Mouse (Mus musculus): ENCODE data around the gene Cdh4.

The Cdh4 gene

GRCm38 (mm10) chr2:179442191-179442540, at the start of gene Cdh4:
TSS of gene Cdh4 (plus strand) at chr2:179442431.
- DNase-seq (ENCODE audit: inconsistent age in 2 of 2, low spot score in 1 of 2), result peak in 1 of 2 experiments; percentile 81

DNA sequence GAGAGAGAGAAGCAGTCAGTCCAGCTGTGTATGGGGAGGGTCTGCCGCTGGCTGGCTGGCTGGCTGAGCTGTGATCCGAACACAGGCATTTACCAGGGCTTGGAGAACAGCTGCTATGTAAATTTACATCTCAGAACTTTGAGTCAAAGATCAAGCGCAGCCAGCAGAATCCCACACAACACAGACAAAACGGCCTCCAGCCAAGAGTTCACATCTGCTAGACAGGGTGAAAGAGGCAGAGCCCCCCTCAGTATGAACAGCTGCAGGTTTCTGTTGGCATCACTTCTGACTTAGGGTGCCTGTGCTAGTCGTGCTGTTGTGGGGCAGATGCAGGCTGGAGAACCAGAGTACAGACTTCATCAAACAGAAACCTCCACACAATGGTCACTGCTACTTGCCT, 46.8 kb upstream of the Cdh4 start:
- no peak for DNase-seq (ENCODE audit: inconsistent age in 2 of 2, low spot score in 1 of 2)

- DNase-seq (ENCODE audit: inconsistent age in 2 of 2, low spot score in 1 of 2), result no peak
Measured at GRCm38 (mm10) chr2:179399645-179400249, 42.5 kb upstream of the Cdh4 start.

GRCm38 (mm10) chr2:179410866-179411561, 31.2 kb upstream of the Cdh4 start:
- no peak for DNase-seq (ENCODE audit: inconsistent age in 2 of 2, low spot score in 1 of 2)

GRCm38 (mm10) chr2:179412966-179413365, 29.3 kb upstream of the Cdh4 start:
- DNase-seq (ENCODE audit: inconsistent age in 2 of 2, low spot score in 1 of 2), result no peak

DNA sequence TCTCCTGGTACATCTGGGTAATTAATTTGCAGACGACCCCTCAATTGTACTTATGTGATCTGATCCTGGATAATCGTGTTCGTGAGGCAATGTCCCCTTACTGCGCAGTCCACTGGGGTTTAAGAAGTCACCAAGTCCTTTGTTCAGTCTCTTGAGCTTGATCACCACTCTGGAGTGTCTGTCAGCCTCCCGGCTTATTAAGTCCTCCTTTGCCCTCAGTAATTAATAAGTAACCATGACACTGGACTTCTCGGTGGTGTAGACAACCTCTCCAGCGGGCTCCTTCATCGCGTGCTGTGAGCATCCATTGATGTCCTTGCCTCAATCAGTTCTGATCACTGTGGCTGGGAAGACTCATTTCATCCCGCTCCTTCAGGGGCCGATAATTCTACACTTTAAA, 28.0 kb upstream of the Cdh4 start:
- DNase-seq (ENCODE audit: inconsistent age in 2 of 2, low spot score in 1 of 2), result no peak

DNA sequence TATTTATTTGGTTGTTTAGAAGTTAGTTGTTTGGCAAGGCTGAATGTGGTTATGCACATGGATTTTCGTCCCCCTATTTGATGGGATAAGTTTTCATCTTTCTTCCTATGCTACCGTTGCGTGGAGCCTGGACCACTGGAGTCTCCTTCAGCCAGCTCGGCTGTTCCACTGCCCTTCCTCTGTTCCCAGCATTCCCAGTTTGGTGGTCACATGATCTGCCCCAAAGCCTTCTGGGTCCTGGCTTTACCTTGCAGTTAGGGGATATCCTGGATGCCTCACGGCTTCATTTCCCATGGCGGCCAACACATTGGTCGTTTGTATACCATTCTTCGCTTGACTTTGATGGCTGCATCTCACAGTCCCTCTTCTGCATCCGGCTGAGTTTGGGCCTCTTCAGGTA, 27.5 kb upstream of the Cdh4 start:
- no peak for DNase-seq (ENCODE audit: inconsistent age in 2 of 2, low spot score in 1 of 2)

DNA sequence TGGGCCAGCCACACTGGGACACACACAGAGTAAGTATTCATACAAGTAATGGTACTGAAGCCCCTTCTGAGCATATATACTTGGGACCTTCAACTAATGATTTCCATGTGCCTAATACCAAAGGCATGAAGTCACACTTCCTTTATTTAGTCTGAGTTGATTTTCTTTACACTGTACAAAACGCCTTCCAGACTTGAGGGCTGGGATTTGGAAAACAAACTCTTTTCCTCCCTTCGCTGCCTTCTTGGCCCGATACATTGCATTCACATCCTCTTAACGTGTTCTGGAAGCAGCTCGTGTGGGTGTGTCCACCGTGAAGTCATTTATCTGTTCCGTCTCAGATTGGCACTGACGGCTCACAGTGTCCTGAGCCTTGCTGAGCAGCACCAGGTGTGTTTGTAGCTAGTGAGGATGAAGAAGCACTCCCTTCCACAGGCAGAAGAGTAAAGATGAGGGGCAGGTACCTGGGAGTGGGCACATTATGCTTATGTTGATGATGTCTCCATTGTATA, 26.3 kb upstream of the Cdh4 start:
- no peak for DNase-seq (ENCODE audit: inconsistent age in 2 of 2, low spot score in 1 of 2)

- no peak for DNase-seq (ENCODE audit: inconsistent age in 2 of 2, low spot score in 1 of 2)
Measured at GRCm38 (mm10) chr2:179416587-179417227, 25.5 kb upstream of the Cdh4 start.

- DNase-seq (ENCODE audit: inconsistent age in 2 of 2, low spot score in 1 of 2), result no peak
Measured at GRCm38 (mm10) chr2:179425602-179426001, 16.6 kb upstream of the Cdh4 start.

- DNase-seq (ENCODE audit: inconsistent age in 2 of 2, low spot score in 1 of 2), result no peak
Measured at GRCm38 (mm10) chr2:179428889-179429288, 13.3 kb upstream of the Cdh4 start.

- no peak for DNase-seq (ENCODE audit: inconsistent age in 2 of 2, low spot score in 1 of 2)
Measured at GRCm38 (mm10) chr2:179440161-179440560, 2.1 kb upstream of the Cdh4 start.

DNA sequence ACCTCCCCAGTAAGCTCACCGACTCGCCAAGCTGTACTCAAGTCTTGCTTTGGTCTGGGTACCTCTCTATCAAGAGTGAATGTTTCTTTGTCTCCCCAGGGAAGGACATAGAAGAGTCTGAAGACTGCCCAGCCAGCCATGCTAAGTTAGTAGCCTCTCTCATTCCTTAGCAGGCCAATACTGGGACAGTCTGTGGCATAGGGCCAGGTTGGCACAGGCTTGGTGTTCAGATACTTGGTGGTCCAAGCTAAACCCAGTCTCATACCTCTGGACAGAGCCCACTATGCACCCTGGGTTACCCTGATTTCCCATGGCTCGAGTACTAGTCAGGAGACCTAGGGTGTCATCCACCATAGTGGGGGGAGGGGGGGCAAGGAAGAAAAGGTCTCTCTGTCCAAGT, 1.1 kb upstream of the Cdh4 start:
- peak in 1 of 2 experiments; percentile 21 for DNase-seq (ENCODE audit: inconsistent age in 2 of 2, low spot score in 1 of 2)

- peak in 1 of 2 experiments; percentile 7 for DNase-seq (ENCODE audit: inconsistent age in 2 of 2, low spot score in 1 of 2)
Measured at GRCm38 (mm10) chr2:179441717-179442116, 514 bp upstream of the Cdh4 start.

DNA sequence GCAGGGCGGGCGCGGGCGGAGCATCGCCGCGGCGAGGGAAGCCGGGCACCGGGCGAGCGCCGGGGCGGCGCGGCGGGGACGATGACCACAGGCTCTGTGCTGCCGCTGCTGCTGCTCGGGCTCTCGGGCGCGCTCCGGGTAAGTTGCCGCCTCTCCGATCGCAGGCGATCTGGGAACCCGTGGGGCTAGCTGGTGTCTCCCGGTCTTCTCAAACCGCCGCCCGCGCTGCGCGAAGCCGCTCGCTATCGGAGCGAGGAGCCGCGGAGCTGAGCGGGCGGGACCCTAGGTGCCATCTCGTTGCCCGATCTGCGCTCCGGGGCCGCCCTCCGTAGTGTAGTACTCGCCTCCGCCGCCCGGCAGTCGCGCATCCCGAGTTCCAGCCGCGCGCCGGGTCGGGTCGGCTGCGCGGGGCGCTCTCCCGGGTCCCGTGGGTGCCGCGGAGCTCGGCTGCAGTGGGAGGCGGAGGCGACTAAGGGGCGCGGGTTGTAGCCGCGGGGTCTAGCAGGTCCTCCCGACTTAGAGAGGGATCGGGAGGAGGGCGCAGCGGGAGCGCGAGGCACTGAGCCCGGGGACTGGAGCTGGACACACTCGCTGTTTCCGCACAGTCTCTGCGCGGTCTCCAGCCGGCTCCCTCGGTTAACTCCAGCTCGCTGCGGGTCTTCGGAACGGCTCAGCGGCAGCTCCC, 452 bp downstream of the Cdh4 start:
- DNase-seq (ENCODE audit: inconsistent age in 2 of 2, low spot score in 1 of 2), result peak in 1 of 2 experiments; percentile 92

DNA sequence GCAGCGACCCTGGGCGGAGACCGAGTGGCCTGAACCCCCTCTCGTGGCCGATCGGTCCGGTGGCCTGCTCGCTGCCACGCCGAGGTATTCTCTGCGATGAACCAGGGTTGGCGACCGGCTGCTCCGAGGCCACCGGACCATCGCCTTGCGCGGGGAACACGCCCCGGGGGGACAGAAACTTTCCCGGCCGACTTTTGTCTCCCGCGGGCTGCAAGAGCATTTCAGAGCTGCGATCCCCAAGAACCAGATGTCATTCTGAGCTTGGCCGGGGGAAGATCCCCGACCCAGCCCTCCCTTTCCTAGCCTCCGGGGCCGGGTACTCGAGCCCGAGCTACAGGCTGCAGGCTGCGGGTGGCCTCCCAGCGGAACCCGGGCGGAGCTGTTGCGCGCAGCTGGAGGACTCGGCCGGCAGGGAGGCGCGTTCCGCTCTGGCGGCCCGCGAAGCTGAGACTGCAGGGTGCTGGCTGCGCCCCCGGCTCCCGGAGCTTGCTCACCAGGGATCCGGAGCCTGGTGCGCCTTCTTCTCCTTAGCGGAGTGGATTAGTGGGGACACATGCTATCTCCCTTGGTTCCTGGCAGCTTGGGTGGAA, 1.1 kb downstream of the Cdh4 start:
- peak; percentile 51 to 85 for DNase-seq (ENCODE audit: inconsistent age in 2 of 2, low spot score in 1 of 2)

DNA sequence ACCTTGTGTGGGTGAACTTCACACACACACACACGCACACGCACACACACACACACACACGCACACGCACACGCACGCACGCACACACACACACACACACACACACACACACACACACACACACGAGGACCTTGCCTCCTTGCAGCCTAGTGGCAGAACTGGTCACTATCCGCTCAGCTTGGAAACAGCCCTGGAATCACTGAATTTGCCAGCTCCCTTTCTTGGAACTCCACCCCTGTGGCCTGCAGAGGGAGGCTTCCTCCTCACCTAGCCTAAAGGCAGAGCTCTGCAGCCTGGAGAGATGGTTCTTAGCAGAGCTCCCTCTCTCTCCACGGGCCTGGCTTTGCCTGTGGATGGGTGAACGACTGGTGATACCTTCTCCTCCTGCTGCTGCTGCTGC, 1.7 kb downstream of the Cdh4 start:
- peak in 1 of 2 experiments; percentile 33 for DNase-seq (ENCODE audit: inconsistent age in 2 of 2, low spot score in 1 of 2)

DNA sequence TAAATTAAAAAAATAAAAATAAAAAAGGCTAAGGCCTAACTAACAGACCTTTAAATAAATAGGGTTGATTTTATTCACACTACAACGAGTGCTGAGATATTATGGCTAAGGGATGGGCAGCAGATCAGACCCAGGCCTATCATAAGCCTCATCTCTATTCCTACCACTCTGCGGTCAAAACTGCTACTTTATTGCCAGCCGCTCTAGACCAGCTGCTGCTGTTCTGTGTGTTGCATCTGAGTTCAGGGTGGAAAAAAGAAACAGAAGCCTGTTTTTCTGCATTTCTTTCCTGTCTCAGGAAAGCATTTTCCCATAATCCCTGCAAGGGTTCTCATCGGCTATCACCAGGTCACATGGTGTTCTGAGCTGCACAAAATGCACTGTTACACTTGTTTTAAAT, 6.0 kb downstream of the Cdh4 start:
- DNase-seq (ENCODE audit: inconsistent age in 2 of 2, low spot score in 1 of 2), result no peak

DNA sequence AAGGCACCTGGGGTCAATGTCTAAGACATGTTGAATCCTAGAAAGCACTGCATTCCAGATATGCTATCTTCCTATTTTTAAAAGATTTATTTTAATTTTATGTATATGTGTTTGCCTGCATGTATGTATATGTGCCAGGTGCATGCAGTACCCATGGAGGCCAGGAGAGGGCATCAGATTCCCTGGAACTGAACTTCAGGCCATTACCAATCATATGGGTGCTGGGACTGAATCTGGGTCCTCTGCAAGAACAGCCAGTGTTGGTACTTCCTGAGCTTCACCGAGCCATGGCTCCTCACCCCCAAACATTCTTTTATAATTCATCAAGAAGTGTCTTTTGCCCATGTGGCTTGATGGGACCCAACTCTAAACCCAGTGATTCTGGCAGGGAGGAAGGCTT, 6.8 kb downstream of the Cdh4 start:
- no peak for DNase-seq (ENCODE audit: inconsistent age in 2 of 2, low spot score in 1 of 2)

GRCm38 (mm10) chr2:179459196-179459595, 17.0 kb downstream of the Cdh4 start:
- no peak for DNase-seq (ENCODE audit: inconsistent age in 2 of 2, low spot score in 1 of 2)

DNA sequence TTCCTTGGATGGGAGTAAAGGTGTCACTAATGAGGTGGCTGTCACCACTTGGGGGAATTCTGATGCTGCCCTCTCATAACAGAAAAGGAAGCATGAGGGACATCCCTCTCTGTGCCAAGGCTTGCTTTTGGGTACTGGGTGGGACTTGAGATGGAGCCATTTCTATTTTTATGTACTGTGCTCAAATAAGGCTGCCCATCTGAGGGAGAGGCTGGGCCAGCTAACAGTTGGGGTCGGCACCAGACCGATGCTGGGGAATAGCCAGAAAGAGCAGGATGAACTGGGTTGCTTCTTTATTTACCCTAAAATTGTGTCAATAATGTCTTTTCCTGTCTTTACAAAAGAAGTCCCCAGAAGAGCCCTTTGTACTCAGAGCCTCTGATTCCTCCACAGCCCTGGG, 17.4 kb downstream of the Cdh4 start:
- no peak for DNase-seq (ENCODE audit: inconsistent age in 2 of 2, low spot score in 1 of 2)
